Comparison of ENCODE assay signal across 9 mouse cellular contexts in genomic region chr2:91962864-91963401, GRCm38 (mm10). TPM values are rescaled to one million over a fixed set of nuclear protein-coding genes. Genes with fewer than 3 reads are reported as not detected.
DNase-seq lines count a peak whose midpoint lies in the region; ATAC-seq and TF ChIP-seq lines count a peak whose summit lies in the region.
"Had no signal": no experiment of that assay in that cellular context is flagged by ENCODE, and none has a peak within 500 bp of the region (broad histone marks: within the 10 kb centered on the region; RNA-seq: fewer than 3 reads in every experiment).

No protein-coding gene starts in this region.

- H3K4me2 ChIP-seq in forebrain, embryonic 11.5 days (ENCODE audit: low read depth, low read length, severe bottlenecking) = peak overlapping the region; percentile 81
- H3K4me2 ChIP-seq in kidney, embryonic 16.5 days (replicated peaks; ENCODE audit: low read depth, low read length) = peak overlapping the region; percentile 90
- peak overlapping the region; percentile 86 for H3K4me2 ChIP-seq in midbrain, embryonic 15.5 days

- under 1% methylated on average over 39 of the region's 39 CpGs for WGBS in kidney, adult 2 months
- under 1% methylated on average over 39 of the region's 39 CpGs for WGBS in forebrain, embryonic 11.5 days
- under 1% methylated on average over 39 of the region's 39 CpGs for WGBS in kidney, embryonic 16.5 days
- under 1% methylated on average over 39 of the region's 39 CpGs for WGBS in midbrain, embryonic 15.5 days

- peak overlapping the region; percentile 75 for H3K4me3 ChIP-seq in kidney, adult 2 months (ENCODE audit: insufficient read depth, low read depth, low read length)
- H3K4me3 ChIP-seq in forebrain, embryonic 11.5 days (ENCODE audit: low read depth, low read length) = peak overlapping the region; percentile 83
- peak overlapping the region; percentile 88 for H3K4me3 ChIP-seq in kidney, embryonic 16.5 days (ENCODE audit: low read length)
- peak overlapping the region; percentile 94 for H3K4me3 ChIP-seq in midbrain, embryonic 15.5 days

- no peaks in the 10 kb centered on the region for H3K9me3 ChIP-seq in forebrain, embryonic 11.5 days (ENCODE audit: control insufficient read depth, low read length)
- no peaks in the 10 kb centered on the region for H3K9me3 ChIP-seq in kidney, embryonic 16.5 days (ENCODE audit: low read length)
- no peaks in the 10 kb centered on the region for H3K9me3 ChIP-seq in midbrain, embryonic 15.5 days

- H3K27me3 ChIP-seq in kidney, adult 2 months (replicated peaks; ENCODE audit: control insufficient read depth, insufficient read depth, low read length) = no peaks in the 10 kb centered on the region
- no peaks in the 10 kb centered on the region for H3K27me3 ChIP-seq in forebrain, embryonic 11.5 days (ENCODE audit: control insufficient read depth, insufficient read depth, low read length)
- H3K27me3 ChIP-seq in kidney, embryonic 16.5 days (ENCODE audit: insufficient read depth, low read length) = no peaks in the 10 kb centered on the region
- H3K27me3 ChIP-seq in midbrain, embryonic 15.5 days (replicated peaks) = peaks cover 8% of the 10 kb centered on the region; the same call in 1 of the 2 replicates

- no peak for TF ChIP-seq POLR2A in kidney, adult 2 months (IDR thresholded peaks at IDR 0.05; ENCODE audit: low read depth, low read length)

- no peak; the same call in 1 of the 2 replicates for ATAC-seq in forebrain, embryonic 11.5 days (replicated peaks; ENCODE audit: low FRiP score)
- ATAC-seq in kidney, embryonic 16.5 days (ENCODE audit: low FRiP score, low TSS enrichment) = peak; percentile 36
- ATAC-seq in midbrain, embryonic 15.5 days (replicated peaks) = peak; percentile 66

- DNase-seq in kidney, adult 2 months = peak; percentile 46
- DNase-seq in kidney, adult 8-10 months = no peak
- DNase-seq in R1 (ENCODE audit: low read depth, low spot score) = peak; percentile 41
- DNase-seq in forebrain, embryonic 11.5 days (ENCODE audit: low spot score) = peak; percentile 77
- DNase-seq in Muller cell, postnatal 12 days (ENCODE audit: inconsistent ontology term) = no peak
- DNase-seq in embryo, embryonic 11 days = no peak

- peaks cover 24% of the 10 kb centered on the region for H3K4me1 ChIP-seq in kidney, adult 2 months (ENCODE audit: control insufficient read depth, insufficient read depth, low read length)
- H3K4me1 ChIP-seq in forebrain, embryonic 11.5 days (replicated peaks; ENCODE audit: control insufficient read depth, insufficient read depth, low read length) = peaks cover 12% of the 10 kb centered on the region
- peaks cover 37% of the 10 kb centered on the region for H3K4me1 ChIP-seq in kidney, embryonic 16.5 days (ENCODE audit: insufficient read depth, low read length)
- H3K4me1 ChIP-seq in midbrain, embryonic 15.5 days = peaks cover 20% of the 10 kb centered on the region

- peak overlapping the region; percentile 51 for H3K27ac ChIP-seq in kidney, adult 2 months (ENCODE audit: insufficient read depth, low read depth, low read length)
- 0 out of 2 replicates have a peak overlapping the region, but pooled peaks have one; percentile 12 for H3K27ac ChIP-seq in forebrain, embryonic 11.5 days (ENCODE audit: low read depth, low read length)
- H3K27ac ChIP-seq in kidney, embryonic 16.5 days (ENCODE audit: low read length) = peak overlapping the region; percentile 73
- H3K27ac ChIP-seq in midbrain, embryonic 15.5 days = peak overlapping the region; percentile 79

- no peak for TF ChIP-seq CTCF in kidney, adult 2 months (conservative IDR thresholded peaks at IDR 0.05; ENCODE audit: insufficient read depth, insufficient read length, low read depth, low read length)

- no peaks in the 10 kb centered on the region for H3K36me3 ChIP-seq in kidney, adult 2 months (ENCODE audit: control insufficient read depth, insufficient read depth, low read length)
- H3K36me3 ChIP-seq in forebrain, embryonic 11.5 days (ENCODE audit: control insufficient read depth, insufficient read depth, low read length) = no peaks in the 10 kb centered on the region
- H3K36me3 ChIP-seq in kidney, embryonic 16.5 days (ENCODE audit: insufficient read depth, low read length) = no peaks in the 10 kb centered on the region
- no peaks in the 10 kb centered on the region for H3K36me3 ChIP-seq in midbrain, embryonic 15.5 days (replicated peaks)

- peak overlapping the region; percentile 89 for H3K9ac ChIP-seq in forebrain, embryonic 11.5 days (ENCODE audit: low read length)
- peak overlapping the region; percentile 91 for H3K9ac ChIP-seq in kidney, embryonic 16.5 days (replicated peaks; ENCODE audit: low read length)
- peak overlapping the region; percentile 94 for H3K9ac ChIP-seq in midbrain, embryonic 15.5 days

RNA-seq across cellular contexts. Expression of gene Dgkz, which starts 12.7 kb away (rescaled TPM):
- polyA plus RNA-seq in kidney, adult 2 months (2012; rRNA removed) = 106 and 119 TPM in 2 replicates
- polyA plus RNA-seq in forebrain, embryonic 11.5 days (2014; fragmentation: Nextera tagmentation; extraction: Ambion mirVana) = 32.7 and 35.9 TPM in 2 replicates
- 52.0 and 52.1 TPM in 2 replicates for polyA plus RNA-seq in kidney, embryonic 16.5 days (2015; fragmentation: Nextera tagmentation; extraction: Ambion mirVana)
- 32.2 and 36.1 TPM in 2 replicates for polyA plus RNA-seq in midbrain, embryonic 15.5 days (2015; fragmentation: Nextera tagmentation; extraction: Ambion mirVana)

RNA-seq across cellular contexts. Expression of gene Gm9821, which starts 17.4 kb away (rescaled TPM):
- not detected in 2 replicates for polyA plus RNA-seq in kidney, adult 2 months (2012; rRNA removed)
- 0.36 and 0.90 TPM in 2 replicates for polyA plus RNA-seq in forebrain, embryonic 11.5 days (2014; fragmentation: Nextera tagmentation; extraction: Ambion mirVana)
- polyA plus RNA-seq in kidney, embryonic 16.5 days (2015; fragmentation: Nextera tagmentation; extraction: Ambion mirVana) = 0.27 and 0.71 TPM in 2 replicates
- polyA plus RNA-seq in midbrain, embryonic 15.5 days (2015; fragmentation: Nextera tagmentation; extraction: Ambion mirVana) = 0.20 and 0.31 TPM in 2 replicates
- polyA plus RNA-seq: brain, embryonic 14.5 days had no signal

RNA-seq across cellular contexts. Expression of gene Mdk, which starts 30.8 kb away (rescaled TPM):
- polyA plus RNA-seq in kidney, adult 2 months (2012; rRNA removed) = 76.0 and 80.1 TPM in 2 replicates
- polyA plus RNA-seq in forebrain, embryonic 11.5 days (2014; fragmentation: Nextera tagmentation; extraction: Ambion mirVana) = 1,095 and 1,130 TPM in 2 replicates
- 1,159 and 1,184 TPM in 2 replicates for polyA plus RNA-seq in kidney, embryonic 16.5 days (2015; fragmentation: Nextera tagmentation; extraction: Ambion mirVana)
- 132 and 158 TPM in 2 replicates for polyA plus RNA-seq in midbrain, embryonic 15.5 days (2015; fragmentation: Nextera tagmentation; extraction: Ambion mirVana)

RNA-seq across cellular contexts. Expression of gene Chrm4, which starts 35.9 kb away (rescaled TPM):
- polyA plus RNA-seq in kidney, adult 2 months (2012; rRNA removed) = 0.11 TPM in 1 of 2 replicates, not detected in the other
- 0.47 and 0.56 TPM in 2 replicates for polyA plus RNA-seq in forebrain, embryonic 11.5 days (2014; fragmentation: Nextera tagmentation; extraction: Ambion mirVana)
- 0.11 and 0.19 TPM in 2 replicates for polyA plus RNA-seq in kidney, embryonic 16.5 days (2015; fragmentation: Nextera tagmentation; extraction: Ambion mirVana)
- polyA plus RNA-seq in midbrain, embryonic 15.5 days (2015; fragmentation: Nextera tagmentation; extraction: Ambion mirVana) = 0.57 and 0.66 TPM in 2 replicates

Comparison
In these comparisons a context has a peak if more than half of its experiments do, and no peak if none do; other contexts are left out.
1. DNase-seq: peak in kidney, adult 2 months (single experiment), R1 (single experiment) and forebrain, embryonic 11.5 days (single experiment); none in kidney, adult 8-10 months (0 of 2), Muller cell, postnatal 12 days (single experiment) and embryo, embryonic 11 days (single experiment).
2. H3K27ac ChIP-seq: peak in every context shown above with its lines; median percentile 79 in midbrain, embryonic 15.5 days; 73 in kidney, embryonic 16.5 days; 51 in kidney, adult 2 months; 12 in forebrain, embryonic 11.5 days.
3. Peak in every context shown above with its lines, with median percentiles within 50 percentile points of each other: H3K4me3 ChIP-seq, H3K4me2 ChIP-seq and H3K9ac ChIP-seq.